Mouse (Mus musculus) megakaryocyte, embryonic 14.5 days (primary cell): ENCODE measurements around the gene Rack1. TPM values are rescaled to one million over a fixed set of nuclear protein-coding genes. Genes with fewer than 3 reads are reported as not detected.

Source experiments
- H3K27me3 ChIP-seq: replicated peaks from 2 replicates; pipeline ENCODE3; 2012; ENCODE audit warnings: inconsistent platforms
- H3K36me3 ChIP-seq: replicated peaks from 2 replicates; pipeline ENCODE3; 2012; ENCODE audit warnings: low read length, inconsistent platforms, mixed read lengths
- H3K4me1 ChIP-seq: 2 replicates; pipeline ENCODE4 v1.6.1; 2012; ENCODE audit warnings: inconsistent platforms
- H3K4me3 ChIP-seq: replicated peaks from 2 replicates; pipeline ENCODE3; 2012; ENCODE audit warnings: moderate library complexity, mild to moderate bottlenecking, inconsistent platforms
- H3K9me3 ChIP-seq: 2 replicates; pipeline ENCODE4 v1.6.1; 2012; ENCODE audit warnings: inconsistent platforms
- FLI1 ChIP-seq: IDR thresholded peaks from 2 replicates; pipeline ENCODE4 v1.6.1; 2012; ENCODE audit warnings: low read length, inconsistent platforms, mixed read lengths
- GATA1 ChIP-seq: IDR thresholded peaks from 3 replicates; pipeline ENCODE4 v1.6.1; 2012; ENCODE audit warnings: mixed read lengths, low read length, inconsistent platforms, borderline replicate concordance
- polyA plus RNA-seq: library from polyadenylated mRNA; stranded (reverse); fragments of >175 nt; gene quantifications from 2 replicates; pipeline ENCODE4 v1.2.3, GENCODE M21; 2012; ENCODE audit warnings: low replicate concordance; ENCODE audit not compliant: insufficient read depth

Gene Rack1
- polyA plus RNA-seq, 1 experiment = 2,725 TPM

DNA sequence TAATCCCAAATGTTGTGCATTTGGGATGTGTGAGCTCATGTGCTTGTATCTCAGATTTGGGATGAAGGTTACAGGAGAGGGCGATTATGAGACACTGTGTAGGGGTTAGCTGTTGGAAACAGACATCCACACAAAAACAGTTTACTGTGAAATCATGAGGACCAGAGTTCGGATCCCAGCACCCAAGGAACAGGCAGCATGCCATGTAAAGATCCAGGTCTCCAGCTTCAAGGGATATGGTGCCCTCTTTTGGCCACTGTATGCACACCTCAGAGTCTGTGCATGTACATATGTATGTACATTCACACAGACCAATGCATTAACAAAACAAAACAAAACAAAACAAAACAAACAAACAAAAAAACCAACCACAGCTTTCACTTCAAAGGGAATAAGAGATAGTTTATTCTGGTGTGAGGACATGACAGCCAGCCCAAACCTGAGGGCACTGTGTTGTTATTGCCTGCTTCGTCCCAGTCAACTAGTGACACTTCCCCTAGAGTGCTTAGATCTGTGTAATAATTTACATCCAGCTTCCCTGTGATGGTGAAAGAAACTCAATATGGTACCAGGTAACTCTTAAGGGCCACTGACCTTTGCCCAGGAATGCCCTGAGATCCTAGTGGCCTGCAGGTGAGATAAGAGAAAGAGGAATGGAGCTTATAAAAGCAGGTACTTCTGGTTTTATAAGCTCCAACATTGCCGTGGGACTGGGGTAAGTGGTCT lies 51.3 kb downstream of the Rack1 start:
- Histone ChIP-seq H3K4me3 (peak overlapping the region; percentile 38), H3K36me3 (peaks cover 8% of the 10 kb centered on the region), H3K27me3 (peaks cover 9% of the 10 kb centered on the region), H3K9me3 (peaks cover 8% of the 10 kb centered on the region), H3K4me1 (peaks cover 62% of the 10 kb centered on the region)
- TF ChIP-seq GATA1 (no peak), FLI1 (no peak)

DNA sequence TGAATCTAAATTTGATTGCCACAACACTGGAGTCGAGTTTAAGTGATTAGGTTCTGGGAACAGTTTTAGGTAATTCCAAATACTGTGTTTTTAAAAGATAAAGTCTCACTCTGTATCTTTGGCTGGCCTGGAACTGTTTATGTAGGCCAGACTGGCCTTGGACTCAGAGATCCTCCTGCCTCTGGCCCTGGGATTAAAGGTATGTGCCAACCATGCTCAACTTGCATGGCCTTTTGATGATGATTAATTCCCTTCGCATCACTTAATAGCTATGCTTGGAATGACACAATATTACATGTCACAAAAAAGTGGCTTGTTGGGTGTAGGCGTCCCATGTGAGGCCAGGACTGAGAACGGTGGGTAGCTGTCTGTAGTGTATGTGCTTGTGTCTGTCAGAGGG lies 52.1 kb downstream of the Rack1 start:
- Histone ChIP-seq H3K9me3 (peaks cover 8% of the 10 kb centered on the region), H3K4me1 (peaks cover 59% of the 10 kb centered on the region), H3K36me3 (peaks cover 8% of the 10 kb centered on the region), H3K4me3 (peak overlapping the region; percentile 95), H3K27me3 (peaks cover 9% of the 10 kb centered on the region)
- no peak for TF ChIP-seq GATA1
- no peak for TF ChIP-seq FLI1

DNA sequence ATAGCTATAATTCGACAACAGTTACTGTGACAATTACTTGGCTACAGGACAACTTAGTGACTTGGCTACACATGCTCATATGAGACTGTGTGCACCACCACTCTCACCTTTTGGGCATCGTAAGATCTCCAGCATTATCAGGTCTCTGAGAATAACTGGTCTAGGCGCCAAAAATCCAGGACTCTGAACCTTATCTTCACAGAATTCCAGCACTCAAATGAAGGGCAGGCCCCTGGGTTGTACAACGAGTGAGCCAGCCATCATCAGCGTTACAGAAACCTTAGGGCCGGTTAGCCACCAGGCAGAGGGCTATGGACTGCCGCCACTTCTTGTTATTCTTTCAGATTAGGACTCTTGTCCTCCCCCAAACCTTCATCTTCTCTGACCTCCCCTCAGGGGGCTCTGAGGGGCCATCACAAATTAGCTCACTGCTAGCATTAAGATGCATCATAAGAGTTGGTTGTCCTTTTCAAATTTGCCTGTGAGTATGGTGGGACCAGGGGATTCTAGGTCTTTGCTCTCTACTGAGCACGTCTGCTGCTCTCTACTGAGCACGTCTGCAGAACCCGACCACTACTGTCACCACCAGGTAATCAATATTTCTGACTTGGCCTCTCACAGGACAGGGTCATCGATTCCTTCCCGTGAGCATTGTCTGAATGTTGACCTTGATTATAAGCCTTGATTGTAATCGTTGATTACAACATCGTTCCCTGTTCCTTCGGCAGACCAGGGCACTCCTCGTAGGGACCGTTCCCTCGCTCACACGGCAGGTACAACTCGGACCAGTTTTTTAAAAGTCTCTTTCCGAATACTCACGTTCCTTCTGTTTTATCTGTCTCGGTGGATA lies 52.7 kb downstream of the Rack1 start:
- Histone ChIP-seq H3K4me3 (peak overlapping the region; percentile 95), H3K27me3 (peaks cover 9% of the 10 kb centered on the region), H3K9me3 (peaks cover 8% of the 10 kb centered on the region), H3K36me3 (peaks cover 8% of the 10 kb centered on the region), H3K4me1 (peaks cover 56% of the 10 kb centered on the region)
- TF ChIP-seq FLI1 (no peak), GATA1 (no peak)

DNA sequence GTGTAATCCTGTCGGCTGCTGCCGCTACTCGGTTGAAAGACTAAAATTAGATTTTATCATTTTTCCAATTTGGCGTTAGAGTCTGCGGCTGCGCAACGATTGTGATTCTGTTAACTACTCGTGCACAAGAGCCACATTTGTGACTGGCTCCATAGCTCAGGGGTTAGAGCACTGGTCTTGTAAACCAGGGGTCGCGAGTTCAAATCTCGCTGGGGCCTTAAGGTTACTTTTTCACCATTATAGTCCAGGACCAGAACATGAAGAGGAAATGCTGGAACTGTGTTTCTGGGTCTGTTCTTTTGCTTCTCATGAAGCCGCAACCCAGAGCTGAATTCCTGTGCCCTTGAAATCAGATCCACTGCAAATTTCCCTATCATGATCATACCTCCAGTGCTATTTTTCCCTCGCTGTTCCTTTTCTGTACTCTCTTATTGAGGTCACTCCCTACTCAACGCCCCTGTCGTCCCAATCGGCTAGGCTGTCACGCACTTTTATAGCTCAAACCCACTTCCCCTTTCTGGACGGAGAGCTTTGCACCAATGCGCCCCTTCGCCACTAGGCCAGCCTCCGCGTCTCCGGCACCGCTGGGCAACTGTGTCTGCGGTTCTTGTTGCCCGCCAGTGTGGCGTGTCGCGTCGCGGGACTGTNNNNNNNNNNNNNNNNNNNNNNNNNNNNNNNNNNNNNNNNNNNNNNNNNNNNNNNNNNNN lies 53.5 kb downstream of the Rack1 start:
- Histone ChIP-seq H3K9me3 (peaks cover 8% of the 10 kb centered on the region), H3K36me3 (peaks cover 8% of the 10 kb centered on the region), H3K4me1 (peaks cover 56% of the 10 kb centered on the region), H3K4me3 (peak overlapping the region; percentile 95), H3K27me3 (peaks cover 6% of the 10 kb centered on the region)
- TF ChIP-seq GATA1 = no peak
- no peak for TF ChIP-seq FLI1

Other genes with a start within 250 kb of the Rack1 start
- 18.6 and 56.2 TPM in 2 replicates for gene Trim41, start 17.0 kb downstream of the Rack1 start, polyA plus RNA-seq
- gene Trim7, start 25.8 kb downstream of the Rack1 start, polyA plus RNA-seq = 1.6 and 5.7 TPM in 2 replicates
- 18.6 and 145 TPM in 2 replicates for gene Gm12184, start 26.3 kb downstream of the Rack1 start, polyA plus RNA-seq
- 5.0 TPM in 1 of 2 replicates, not detected in the other for gene Irgm1, start 71.4 kb downstream of the Rack1 start, polyA plus RNA-seq
- 0.45 TPM in 1 of 2 replicates, not detected in the other for gene Gm5431, start 101.9 kb downstream of the Rack1 start, polyA plus RNA-seq
- gene Psme2b, start 145.9 kb downstream of the Rack1 start, polyA plus RNA-seq = 3.0 TPM in 1 of 2 replicates, not detected in the other
- gene Olfr56, start 178.6 kb downstream of the Rack1 start, polyA plus RNA-seq = 0.21 TPM in 1 of 2 replicates, not detected in the other
- 0.18 TPM in 1 of 2 replicates, not detected in the other for gene 9930111J21Rik1, start 179.1 kb downstream of the Rack1 start, polyA plus RNA-seq
- not detected in 2 replicates for gene Gm12185, start 191.9 kb downstream of the Rack1 start, polyA plus RNA-seq
- gene Tgtp1, start 193.8 kb downstream of the Rack1 start, polyA plus RNA-seq = 0.22 TPM in 1 of 2 replicates, not detected in the other